Mouse (Mus musculus) heart, embryonic 15.5 days (tissue): ENCODE results near the gene Csrp2. TPM values are rescaled to one million over a fixed set of nuclear protein-coding genes. Genes with fewer than 3 reads are reported as not detected.

Experiments
- ATAC-seq: fragments of 200-750 bp; cut with Nextera tagmentation; replicated peaks from 2 replicates; pipeline ENCODE4 v1.8.0; 2017; ENCODE audit warnings: low read depth, moderate TSS enrichment; ENCODE audit not compliant: insufficient number of reproducible peaks, insufficient read depth, low FRiP score
- H3K27ac ChIP-seq: fragments of 300-500 bp; sonication (generic); 2 replicates; pipeline ENCODE4 v1.5.1; 2015; ENCODE audit warnings: mild to moderate bottlenecking, inconsistent platforms
- H3K27me3 ChIP-seq: fragments of 300-500 bp; sonication (generic); 2 replicates; pipeline ENCODE4 v1.6.1; 2015; ENCODE audit warnings: inconsistent platforms
- H3K36me3 ChIP-seq: fragments of 300-500 bp; sonication (generic); 2 replicates; pipeline ENCODE4 v1.6.1; 2015; ENCODE audit warnings: mild to moderate bottlenecking, inconsistent platforms
- H3K4me1 ChIP-seq: fragments of 300-500 bp; sonication (generic); replicated peaks from 2 replicates; pipeline ENCODE4 v1.6.1; 2015; ENCODE audit warnings: inconsistent platforms
- H3K4me2 ChIP-seq: fragments of 300-500 bp; sonication (generic); 2 replicates; pipeline ENCODE4 v1.6.1; 2015; ENCODE audit warnings: inconsistent platforms, mild to moderate bottlenecking, moderate library complexity
- H3K4me3 ChIP-seq: fragments of 300-500 bp; sonication (generic); 2 replicates; pipeline ENCODE4 v1.5.1; 2015; ENCODE audit warnings: mild to moderate bottlenecking, inconsistent platforms
- H3K9ac ChIP-seq: fragments of 300-500 bp; sonication (generic); 2 replicates; pipeline ENCODE4 v1.6.1; 2015; ENCODE audit warnings: mild to moderate bottlenecking, inconsistent platforms
- H3K9me3 ChIP-seq: fragments of 300-500 bp; sonication (generic); replicated peaks from 2 replicates; pipeline ENCODE4 v1.6.1; 2016; ENCODE audit warnings: inconsistent platforms
- WGBS: fragments of 180-500 bp; shearing (Covaris S2); methylation state at CpG from one replicate; pipeline ENCODE4 v1.1.7; 2015; ENCODE audit warnings: mixed read lengths; 5-methylcytosine and 5-hydroxymethylcytosine counted together
- polyA plus RNA-seq: library from polyadenylated mRNA; unstranded; fragments of >200 nt; fragmentation: Nextera tagmentation; extraction: Ambion mirVana; gene quantifications from 2 replicates; pipeline ENCODE4 v1.2.1, GENCODE M21; 2015

Csrp2 gene
- polyA plus RNA-seq = 386 and 434 TPM in 2 replicates

DNA sequence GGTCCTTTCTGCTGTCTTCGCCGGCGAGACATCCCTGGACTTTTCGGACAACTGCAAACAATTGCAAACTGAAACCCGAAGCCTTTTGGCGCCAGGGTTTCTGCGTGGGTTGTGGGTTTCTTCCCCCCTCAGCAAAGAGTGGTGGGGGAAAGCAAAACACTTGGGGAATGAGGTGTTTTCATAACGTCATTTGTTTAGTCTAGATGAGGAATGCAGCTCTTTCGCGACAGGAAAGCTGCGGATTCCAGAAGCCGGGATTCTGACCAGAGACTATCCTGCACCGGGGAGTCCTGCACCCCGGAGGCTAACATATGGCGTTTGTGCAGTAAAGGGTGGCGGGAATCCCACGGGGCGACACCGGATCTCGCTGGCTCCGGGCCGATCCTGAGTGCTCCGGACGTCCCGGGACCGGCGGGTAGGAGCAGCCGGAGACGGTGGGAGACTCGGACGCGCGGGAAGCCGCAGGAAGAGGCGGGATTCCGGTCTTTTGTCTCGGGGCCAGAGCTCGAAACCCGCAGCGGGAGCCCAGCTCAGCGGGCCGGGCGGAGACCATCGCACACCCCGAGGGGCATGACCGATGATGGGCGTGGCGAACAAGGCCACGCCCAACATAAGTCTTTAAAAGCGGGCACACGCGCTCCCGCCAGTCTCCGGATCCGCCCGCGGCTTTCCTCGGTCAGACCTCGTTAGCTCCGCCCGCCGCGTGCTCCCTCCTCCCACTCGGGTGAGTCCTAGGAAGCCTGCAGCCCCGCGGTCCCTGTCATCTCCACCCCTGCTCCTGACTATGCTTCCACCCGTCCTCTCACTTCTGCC, at the start of gene Csrp2:
TSS of gene Csrp2 (plus strand) at position 259 of the 813 bp plus-strand sequence.
- Histone ChIP-seq H3K4me1 (peaks cover 43% of the 10 kb centered on the region), H3K9me3 (0 out of 2 replicates have a peak, but pooled peaks cover 3% of the 10 kb centered on the region), H3K4me2 (peak within 1 kb of the TSS; percentile 83), H3K27ac (peak within 1 kb of the TSS; percentile 99), H3K27me3 (no peaks in the 10 kb centered on the region), H3K4me3 (peak within 1 kb of the TSS; percentile 90), H3K9ac (peak within 1 kb of the TSS; percentile 91), H3K36me3 (no peaks in the 10 kb centered on the region)
- ATAC-seq = peak; percentile 93
- under 1% methylated on average over 67 of the region's 67 CpGs for WGBS

- 24% methylated on average over 8 of the region's 8 CpGs for WGBS
- Histone ChIP-seq H3K9ac (no peak overlapping the region), H3K4me2 (peak overlapping the region; percentile 23; the same call in 1 of the 2 replicates), H3K4me3 (no peak overlapping the region), H3K27ac (peak overlapping the region; percentile 76), H3K9me3 (no peaks in the 10 kb centered on the region), H3K4me1 (peaks cover 33% of the 10 kb centered on the region), H3K36me3 (no peaks in the 10 kb centered on the region), H3K27me3 (no peaks in the 10 kb centered on the region)
- ATAC-seq = peak; percentile 73; the same call in 1 of the 2 replicates
Observed at GRCm38 (mm10) chr10:110874853-110875252, 44.7 kb upstream of the Csrp2 start.

DNA sequence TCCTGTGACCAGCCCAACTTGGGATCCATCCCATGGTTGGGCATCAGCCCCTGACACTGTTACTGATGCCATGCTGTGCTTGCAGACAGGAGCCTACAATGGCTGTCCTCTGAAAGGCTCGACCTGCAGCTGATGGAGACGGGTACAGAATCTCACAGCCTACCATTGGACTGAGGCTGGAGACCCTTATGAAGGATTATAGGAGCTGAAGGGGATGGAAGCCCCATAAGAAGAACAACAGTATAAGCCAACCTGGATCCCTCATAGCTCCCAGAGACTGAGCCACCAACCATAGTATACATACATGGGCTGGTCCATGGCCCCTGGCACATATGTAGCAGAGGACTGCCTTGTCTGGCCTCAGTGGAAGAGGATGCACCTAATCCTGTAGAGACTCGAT, 42.6 kb upstream of the Csrp2 start:
- no peak overlapping the region for H3K27ac ChIP-seq
- no peaks in the 10 kb centered on the region for H3K9me3 ChIP-seq
- H3K27me3 ChIP-seq = no peaks in the 10 kb centered on the region
- ATAC-seq = no peak
- H3K36me3 ChIP-seq = no peaks in the 10 kb centered on the region
- peaks cover 33% of the 10 kb centered on the region for H3K4me1 ChIP-seq
- H3K4me2 ChIP-seq = no peak overlapping the region
- H3K9ac ChIP-seq = no peak overlapping the region
- no peak overlapping the region for H3K4me3 ChIP-seq
- 84% methylated on average over 3 of the region's 3 CpGs for WGBS

DNA sequence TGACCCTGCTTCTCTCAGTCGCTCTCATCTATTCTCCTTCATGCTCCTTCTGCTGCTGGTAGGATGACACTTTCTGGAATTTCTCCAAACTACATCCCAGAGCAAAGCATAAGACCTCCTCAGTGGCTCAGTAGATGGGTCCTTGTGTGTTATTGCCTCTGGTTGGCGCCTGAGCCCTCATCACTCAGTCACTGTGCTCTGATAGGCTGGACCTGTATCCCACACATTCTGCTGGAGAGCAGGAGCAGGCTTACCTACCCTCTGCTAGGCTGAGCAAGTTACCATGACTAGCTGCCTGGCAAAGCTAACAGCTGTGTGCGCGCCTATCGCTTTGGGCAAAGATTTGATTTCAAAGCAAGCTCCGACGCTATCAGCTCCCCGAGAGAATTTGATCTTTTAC, 41.7 kb upstream of the Csrp2 start:
- Histone ChIP-seq H3K4me1 (peaks cover 33% of the 10 kb centered on the region), H3K36me3 (no peaks in the 10 kb centered on the region), H3K27me3 (no peaks in the 10 kb centered on the region), H3K9me3 (no peaks in the 10 kb centered on the region), H3K9ac (no peak overlapping the region), H3K4me2 (no peak overlapping the region), H3K27ac (no peak overlapping the region), H3K4me3 (no peak overlapping the region)
- WGBS = 59% methylated on average over 8 of the region's 8 CpGs
- no peak for ATAC-seq

DNA sequence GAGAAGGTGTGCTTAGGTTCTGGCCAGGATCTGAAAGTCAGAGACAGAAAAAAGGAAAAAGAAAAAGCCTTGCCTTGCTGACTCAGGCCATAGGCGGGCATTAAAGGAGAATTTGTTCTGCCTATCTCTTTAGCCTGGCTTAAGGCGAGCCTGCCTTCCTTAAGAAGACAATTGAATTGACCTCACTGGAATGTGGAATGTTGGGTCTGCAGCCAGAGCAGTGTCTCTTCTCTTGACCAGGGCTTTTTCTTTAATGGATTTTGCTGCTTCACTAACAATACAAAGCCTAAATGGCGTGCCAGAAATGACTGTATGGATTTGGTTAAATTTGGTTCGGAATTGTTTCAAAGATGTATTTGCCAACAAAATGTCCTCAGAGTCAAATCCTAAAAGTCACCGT, 40.9 kb upstream of the Csrp2 start:
- peaks cover 33% of the 10 kb centered on the region for H3K4me1 ChIP-seq
- ATAC-seq = no peak
- H3K27me3 ChIP-seq = no peaks in the 10 kb centered on the region
- WGBS = 36% methylated on average over 5 of the region's 5 CpGs
- no peaks in the 10 kb centered on the region for H3K9me3 ChIP-seq
- H3K36me3 ChIP-seq = no peaks in the 10 kb centered on the region
- H3K9ac ChIP-seq = no peak overlapping the region
- H3K4me2 ChIP-seq = no peak overlapping the region; the same call in 1 of the 2 replicates
- H3K27ac ChIP-seq = peak overlapping the region; percentile 60
- H3K4me3 ChIP-seq = no peak overlapping the region

- Histone ChIP-seq H3K27ac (peak overlapping the region; percentile 60), H3K9ac (no peak overlapping the region), H3K36me3 (no peaks in the 10 kb centered on the region), H3K4me1 (peaks cover 27% of the 10 kb centered on the region), H3K4me2 (no peak overlapping the region), H3K4me3 (no peak overlapping the region), H3K27me3 (no peaks in the 10 kb centered on the region), H3K9me3 (no peaks in the 10 kb centered on the region)
- ATAC-seq = peak; percentile 68
- 20% methylated on average over 7 of the region's 7 CpGs for WGBS
Observed at GRCm38 (mm10) chr10:110879426-110880066, 40.0 kb upstream of the Csrp2 start.

- ATAC-seq = no peak
- WGBS = 55% methylated on average over 7 of the region's 7 CpGs
- H3K4me1 ChIP-seq = peaks cover 22% of the 10 kb centered on the region
- no peak overlapping the region for H3K9ac ChIP-seq
- H3K27ac ChIP-seq = no peak overlapping the region
- no peak overlapping the region for H3K4me2 ChIP-seq
- H3K36me3 ChIP-seq = no peaks in the 10 kb centered on the region
- no peaks in the 10 kb centered on the region for H3K27me3 ChIP-seq
- H3K4me3 ChIP-seq = no peak overlapping the region
- no peaks in the 10 kb centered on the region for H3K9me3 ChIP-seq
Observed at GRCm38 (mm10) chr10:110881346-110881745, 38.2 kb upstream of the Csrp2 start.

- H3K9ac ChIP-seq = no peak overlapping the region
Observed at GRCm38 (mm10) chr10:110882701-110883100, 36.9 kb upstream of the Csrp2 start.

GRCm38 (mm10) chr10:110890656-110891272, 28.8 kb upstream of the Csrp2 start:
- no peak overlapping the region for H3K9ac ChIP-seq
- H3K4me3 ChIP-seq = no peak overlapping the region
- WGBS = 63% methylated on average over 7 of the region's 7 CpGs
- H3K9me3 ChIP-seq = no peaks in the 10 kb centered on the region
- no peak overlapping the region for H3K4me2 ChIP-seq
- no peaks in the 10 kb centered on the region for H3K4me1 ChIP-seq
- H3K36me3 ChIP-seq = no peaks in the 10 kb centered on the region
- no peak overlapping the region for H3K27ac ChIP-seq
- no peak for ATAC-seq
- no peaks in the 10 kb centered on the region for H3K27me3 ChIP-seq

More at GRCm38 (mm10) chr10:110882701-110883100, 36.9 kb upstream of the Csrp2 start:
- Histone ChIP-seq H3K27me3 (no peaks in the 10 kb centered on the region), H3K4me3 (no peak overlapping the region), H3K4me1 (peaks cover 22% of the 10 kb centered on the region), H3K27ac (no peak overlapping the region), H3K9me3 (no peaks in the 10 kb centered on the region), H3K36me3 (no peaks in the 10 kb centered on the region), H3K4me2 (no peak overlapping the region)
- ATAC-seq = no peak

- no peak overlapping the region for H3K27ac ChIP-seq
- H3K9me3 ChIP-seq = no peaks in the 10 kb centered on the region
- H3K4me3 ChIP-seq = no peak overlapping the region
- no peaks in the 10 kb centered on the region for H3K36me3 ChIP-seq
- no peak for ATAC-seq
- H3K27me3 ChIP-seq = no peaks in the 10 kb centered on the region
- H3K4me2 ChIP-seq = no peak overlapping the region
- 44% methylated on average over 13 of the region's 13 CpGs for WGBS
- no peaks in the 10 kb centered on the region for H3K4me1 ChIP-seq
- no peak overlapping the region for H3K9ac ChIP-seq
Observed at GRCm38 (mm10) chr10:110899744-110900501, 19.7 kb upstream of the Csrp2 start.

DNA sequence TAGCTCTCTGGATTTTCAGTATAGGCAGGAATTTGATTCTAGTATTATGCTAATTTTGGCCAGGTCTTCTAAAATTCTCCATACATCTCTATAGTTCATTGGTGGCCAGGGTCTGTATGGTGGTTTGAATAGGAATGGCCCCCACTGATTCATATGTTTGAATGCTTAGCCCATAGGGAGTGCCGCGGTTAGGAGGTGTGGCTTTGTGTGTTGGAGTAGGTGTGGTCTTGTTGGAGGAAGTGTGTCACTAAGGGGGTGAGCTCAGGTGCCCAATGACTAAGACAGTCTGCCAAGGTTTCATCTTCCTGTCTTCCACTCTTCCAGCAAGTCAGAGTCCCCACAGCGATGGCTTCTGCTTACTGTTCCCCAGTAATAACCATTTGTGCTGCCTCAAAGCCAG, 15.7 kb upstream of the Csrp2 start:
- no peak overlapping the region for H3K27ac ChIP-seq
- no peaks in the 10 kb centered on the region for H3K9me3 ChIP-seq
- H3K4me3 ChIP-seq = no peak overlapping the region
- ATAC-seq = no peak
- H3K9ac ChIP-seq = no peak overlapping the region
- WGBS = 92% methylated on average over 3 of the region's 3 CpGs
- no peaks in the 10 kb centered on the region for H3K36me3 ChIP-seq
- H3K4me1 ChIP-seq = no peaks in the 10 kb centered on the region
- H3K4me2 ChIP-seq = no peak overlapping the region
- H3K27me3 ChIP-seq = no peaks in the 10 kb centered on the region
